Comparison of ENCODE assay signal across 19 mouse cellular contexts in the genomic region with DNA sequence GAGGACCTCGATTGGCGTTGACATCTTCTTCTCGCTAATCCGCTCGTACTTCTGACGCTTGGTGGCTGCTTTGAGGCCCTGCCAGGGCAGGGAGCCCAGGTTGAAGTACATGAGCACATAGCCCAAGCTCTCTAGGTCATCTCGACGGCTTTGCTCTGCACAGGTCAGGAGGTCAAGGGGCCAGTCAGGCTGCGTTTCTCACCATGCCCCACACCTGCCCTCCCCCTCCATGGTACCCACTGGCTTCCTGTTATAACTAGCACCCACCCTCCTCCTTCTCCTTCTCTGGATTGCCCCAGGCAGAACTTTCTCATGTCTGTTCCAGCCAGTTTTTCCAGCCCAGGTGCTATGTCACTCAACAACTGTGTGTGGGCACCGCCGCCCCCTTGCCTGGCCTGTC. TPM values are rescaled to one million over a fixed set of nuclear protein-coding genes. Genes with fewer than 3 reads are reported as not detected.
DNase-seq lines count a peak whose midpoint lies in the region; ATAC-seq and TF ChIP-seq lines count a peak whose summit lies in the region.
"Had no signal": no experiment of that assay in that cellular context is flagged by ENCODE, and none has a peak within 500 bp of the region (broad histone marks: within the 10 kb centered on the region; RNA-seq: fewer than 3 reads in every experiment).

No protein-coding gene starts in this region.

- no peak overlapping the region for H3K4me3 ChIP-seq in embryonic facial prominence, embryonic 11.5 days (ENCODE audit: low read depth, low read length)
- no peak overlapping the region for H3K4me3 ChIP-seq in embryonic facial prominence, embryonic 10.5 days
- H3K4me3 ChIP-seq in embryonic facial prominence, embryonic 14.5 days (ENCODE audit: low read depth, low read length), result no peak overlapping the region
- no peak overlapping the region for H3K4me3 ChIP-seq in kidney, postnatal 0 days (replicated peaks; ENCODE audit: low read depth, low read length)
- no peak overlapping the region for H3K4me3 ChIP-seq in lung, adult 2 months (replicated peaks; ENCODE audit: extremely low read depth, low read depth, low read length)
- H3K4me3 ChIP-seq: lung, embryonic 15.5 days had no signal

- H3K9ac ChIP-seq in embryonic facial prominence, embryonic 11.5 days (replicated peaks; ENCODE audit: low read length), result no peak overlapping the region
- no peak overlapping the region for H3K9ac ChIP-seq in embryonic facial prominence, embryonic 14.5 days (ENCODE audit: low read depth, low read length)
- no peak overlapping the region for H3K9ac ChIP-seq in kidney, postnatal 0 days (ENCODE audit: low read depth, low read length)
- H3K9ac ChIP-seq: lung, embryonic 15.5 days had no signal

- H3K36me3 ChIP-seq in embryonic facial prominence, embryonic 11.5 days (replicated peaks; ENCODE audit: control insufficient read depth, insufficient read depth, low read depth, low read length), result peaks cover 30% of the 10 kb centered on the region
- H3K36me3 ChIP-seq in embryonic facial prominence, embryonic 10.5 days (replicated peaks), result peaks cover 100% of the 10 kb centered on the region
- H3K36me3 ChIP-seq in embryonic facial prominence, embryonic 14.5 days (ENCODE audit: control insufficient read depth, insufficient read depth, low read length), result peaks cover 96% of the 10 kb centered on the region
- peaks cover 73% of the 10 kb centered on the region for H3K36me3 ChIP-seq in kidney, postnatal 0 days (ENCODE audit: insufficient read depth, low read length)
- H3K36me3 ChIP-seq: G1E had no signal

- no peaks in the 10 kb centered on the region for H3K9me3 ChIP-seq in embryonic facial prominence, embryonic 11.5 days (replicated peaks; ENCODE audit: control insufficient read depth, low read length)
- H3K9me3 ChIP-seq in embryonic facial prominence, embryonic 10.5 days, result no peaks in the 10 kb centered on the region
- H3K9me3 ChIP-seq in embryonic facial prominence, embryonic 14.5 days (ENCODE audit: control insufficient read depth, low read length), result no peaks in the 10 kb centered on the region
- H3K9me3 ChIP-seq in kidney, postnatal 0 days (replicated peaks; ENCODE audit: low read length), result no peaks in the 10 kb centered on the region
- H3K9me3 ChIP-seq: G1E; lung, embryonic 15.5 days had no signal

- H3K27me3 ChIP-seq in embryonic facial prominence, embryonic 11.5 days (ENCODE audit: control insufficient read depth, insufficient read depth, low read length), result no peaks in the 10 kb centered on the region
- no peaks in the 10 kb centered on the region for H3K27me3 ChIP-seq in embryonic facial prominence, embryonic 10.5 days (replicated peaks; ENCODE audit: low read depth, poor library complexity, severe bottlenecking)
- no peaks in the 10 kb centered on the region for H3K27me3 ChIP-seq in embryonic facial prominence, embryonic 14.5 days (replicated peaks; ENCODE audit: control insufficient read depth, insufficient read depth, low read length)
- H3K27me3 ChIP-seq in kidney, postnatal 0 days (ENCODE audit: insufficient read depth, low read length), result no peaks in the 10 kb centered on the region
- H3K27me3 ChIP-seq: lung, embryonic 15.5 days had no signal

- no peak for ATAC-seq in embryonic facial prominence, embryonic 11.5 days (replicated peaks; ENCODE audit: insufficient number of reproducible peaks, low FRiP score, low TSS enrichment, low read depth)
- ATAC-seq in embryonic facial prominence, embryonic 14.5 days (ENCODE audit: low read depth), result no peak
- ATAC-seq in kidney, postnatal 0 days (replicated peaks; ENCODE audit: low FRiP score, low read depth), result peak; percentile 34; the same call in 1 of the 2 replicates
- ATAC-seq: CD4-positive, CD25-positive, alpha-beta regulatory T cell, adult 4 months; forebrain, embryonic 16.5 days; inflammation-experienced regulatory T-cells, adult 6 months had no signal

- DNase-seq in embryonic facial prominence, embryonic 11.5 days (ENCODE audit: low spot score), result peak; percentile 31
- DNase-seq in embryonic facial prominence, embryonic 10.5 days (ENCODE audit: low spot score), result no peak
- DNase-seq in embryonic facial prominence, embryonic 14.5 days (ENCODE audit: low spot score), result peak; percentile 79
- no peak for DNase-seq in kidney, postnatal 0 days (ENCODE audit: low spot score)
- peak; percentile 69 for DNase-seq in lung, adult 2 months
- no peak for DNase-seq in adrenal gland, postnatal 10 days
- no peak for DNase-seq in spleen, adult 12 weeks (ENCODE audit: low spot score)
- no peak for DNase-seq in adrenal gland, postnatal 4 days (ENCODE audit: low spot score in 2 of 2)
- DNase-seq: cerebellum, postnatal 14 days; embryo, embryonic 11 days; heart, adult 18-20 months; right cerebral cortex, postnatal 25 days had no signal

- no peak overlapping the region for H3K4me2 ChIP-seq in embryonic facial prominence, embryonic 11.5 days (ENCODE audit: low read depth, low read length)
- H3K4me2 ChIP-seq in embryonic facial prominence, embryonic 14.5 days (ENCODE audit: low read depth, low read length), result no peak overlapping the region
- H3K4me2 ChIP-seq in kidney, postnatal 0 days (ENCODE audit: low read length), result no peak overlapping the region
- H3K4me2 ChIP-seq: liver, embryonic 11.5 days; lung, embryonic 15.5 days; midbrain, embryonic 11.5 days had no signal

- 77% methylated on average over 11 of the region's 11 CpGs for WGBS in embryonic facial prominence, embryonic 11.5 days
- 71% methylated on average over 11 of the region's 11 CpGs for WGBS in embryonic facial prominence, embryonic 10.5 days
- 73% methylated on average over 11 of the region's 11 CpGs for WGBS in embryonic facial prominence, embryonic 14.5 days
- WGBS in kidney, postnatal 0 days, result 68% methylated on average over 11 of the region's 11 CpGs
- WGBS in lung, adult 2 months, result 61% methylated on average over 11 of the region's 11 CpGs

- no peak for TF ChIP-seq POLR2A in lung, adult 2 months (IDR thresholded peaks at IDR 0.05; ENCODE audit: borderline replicate concordance, extremely low read depth, low read depth, low read length)

- H3K4me1 ChIP-seq in embryonic facial prominence, embryonic 11.5 days (ENCODE audit: control insufficient read depth, insufficient read depth, low read length), result no peaks in the 10 kb centered on the region
- peaks cover 2% of the 10 kb centered on the region; the same call in 1 of the 2 replicates for H3K4me1 ChIP-seq in embryonic facial prominence, embryonic 10.5 days
- no peaks in the 10 kb centered on the region for H3K4me1 ChIP-seq in embryonic facial prominence, embryonic 14.5 days (ENCODE audit: control insufficient read depth, insufficient read depth, low read length)
- no peaks in the 10 kb centered on the region for H3K4me1 ChIP-seq in kidney, postnatal 0 days (replicated peaks; ENCODE audit: insufficient read depth, low read length)
- no peaks in the 10 kb centered on the region; the same call in 1 of the 2 replicates for H3K4me1 ChIP-seq in lung, adult 2 months (ENCODE audit: control insufficient read depth, insufficient read depth, low read length)
- H3K4me1 ChIP-seq: lung, embryonic 15.5 days had no signal

- H3K27ac ChIP-seq in embryonic facial prominence, embryonic 11.5 days (replicated peaks; ENCODE audit: low read depth, low read length), result no peak overlapping the region
- no peak overlapping the region for H3K27ac ChIP-seq in embryonic facial prominence, embryonic 10.5 days (replicated peaks)
- H3K27ac ChIP-seq in embryonic facial prominence, embryonic 14.5 days (replicated peaks; ENCODE audit: low read depth, low read length), result no peak overlapping the region
- H3K27ac ChIP-seq in kidney, postnatal 0 days, result no peak overlapping the region
- H3K27ac ChIP-seq: lung, embryonic 15.5 days had no signal

- no peak for TF ChIP-seq CTCF in kidney, postnatal 0 days (IDR thresholded peaks at IDR 0.05; ENCODE audit: low read depth)
- no peak for TF ChIP-seq CTCF in lung, adult 2 months (IDR thresholded peaks at IDR 0.05; ENCODE audit: insufficient read depth, low read length)

RNA-seq across cellular contexts. Expression of gene Tmem184b, which starts 22.1 kb away (rescaled TPM):
- 36.2 and 45.5 TPM in 2 replicates for polyA plus RNA-seq in embryonic facial prominence, embryonic 11.5 days (2014; fragmentation: Nextera tagmentation; extraction: Ambion mirVana)
- 57.7 and 58.9 TPM in 2 replicates for polyA plus RNA-seq in embryonic facial prominence, embryonic 10.5 days (2016; fragmentation: Nextera tagmentation; extraction: Ambion mirVana)
- 73.0 and 77.6 TPM in 2 replicates for polyA plus RNA-seq in embryonic facial prominence, embryonic 14.5 days (2014; fragmentation: Nextera tagmentation; extraction: Ambion mirVana)
- polyA plus RNA-seq in kidney, postnatal 0 days (2015; fragmentation: Nextera tagmentation; extraction: Ambion mirVana), result 44.4 and 47.5 TPM in 2 replicates
- polyA plus RNA-seq in lung, adult 2 months (2012; rRNA removed), result 269 and 331 TPM in 2 replicates
- total RNA-seq in adrenal gland, postnatal 10 days (2021), result 10 to 100 TPM; 51.4 to 56.6 TPM
- total RNA-seq in adrenal gland, postnatal 4 days (2021), result 10 to 100 TPM; 45.7 to 47.4 TPM

RNA-seq across cellular contexts. Expression of gene Csnk1e, which starts 29.9 kb away (rescaled TPM):
- polyA plus RNA-seq in embryonic facial prominence, embryonic 11.5 days (2014; fragmentation: Nextera tagmentation; extraction: Ambion mirVana), result 108 and 109 TPM in 2 replicates
- 143 and 156 TPM in 2 replicates for polyA plus RNA-seq in embryonic facial prominence, embryonic 10.5 days (2016; fragmentation: Nextera tagmentation; extraction: Ambion mirVana)
- polyA plus RNA-seq in embryonic facial prominence, embryonic 14.5 days (2014; fragmentation: Nextera tagmentation; extraction: Ambion mirVana), result 75.3 and 76.3 TPM in 2 replicates
- polyA plus RNA-seq in kidney, postnatal 0 days (2015; fragmentation: Nextera tagmentation; extraction: Ambion mirVana), result 50.9 and 53.9 TPM in 2 replicates
- 90.8 and 109 TPM in 2 replicates for polyA plus RNA-seq in lung, adult 2 months (2012; rRNA removed)
- 10 to 100 TPM; 65.7 to 77.7 TPM for total RNA-seq in adrenal gland, postnatal 10 days (2021)
- total RNA-seq in adrenal gland, postnatal 4 days (2021), result 100 to 1,000 TPM; 108 to 111 TPM
- polyA plus RNA-seq: G1E had no signal

Comparison
In these comparisons a context has a peak if more than half of its experiments do, and no peak if none do; other contexts are left out.
1. DNase-seq: peak in embryonic facial prominence, embryonic 11.5 days (single experiment), embryonic facial prominence, embryonic 14.5 days (single experiment) and lung, adult 2 months (single experiment); none in embryonic facial prominence, embryonic 10.5 days (single experiment), kidney, postnatal 0 days (single experiment), adrenal gland, postnatal 10 days (single experiment), spleen, adult 12 weeks (single experiment) and adrenal gland, postnatal 4 days (0 of 2).